Mouse (Mus musculus) NIH3T3 (cell line): ENCODE results near the gene Gm26938.

Source experiments
- DNase-seq: peaks from one replicate; pipeline ENCODE4 v3.0.0-alpha.2; 2012; ENCODE audit warnings: low read depth

Gm26938 gene

GRCm38 (mm10) chr5:139815964-139816363 is 10.2 kb downstream of the Gm26938 start:
- DNase-seq, result no peak

- DNase-seq, result no peak
These were observed 12.2 kb downstream of the Gm26938 start for GRCm38 (mm10) chr5:139813963-139814381.

- no peak for DNase-seq
These were observed 13.1 kb downstream of the Gm26938 start for GRCm38 (mm10) chr5:139813126-139813490.

GRCm38 (mm10) chr5:139812398-139813125 is 13.6 kb downstream of the Gm26938 start:
- no peak for DNase-seq

- no peak for DNase-seq
These were observed 14.4 kb downstream of the Gm26938 start for GRCm38 (mm10) chr5:139811677-139812397.

GRCm38 (mm10) chr5:139809397-139809796 is 16.8 kb downstream of the Gm26938 start:
- DNase-seq, result no peak

GRCm38 (mm10) chr5:139805924-139806323 is 20.3 kb downstream of the Gm26938 start:
- no peak for DNase-seq

- DNase-seq, result no peak
These were observed 21.6 kb downstream of the Gm26938 start for GRCm38 (mm10) chr5:139804573-139805111.

GRCm38 (mm10) chr5:139804107-139804551 is 22.1 kb downstream of the Gm26938 start:
- DNase-seq, result no peak

GRCm38 (mm10) chr5:139803601-139804102 is 22.6 kb downstream of the Gm26938 start:
- peak; percentile 32 for DNase-seq

GRCm38 (mm10) chr5:139803165-139803564 is 23.0 kb downstream of the Gm26938 start:
- no peak for DNase-seq

GRCm38 (mm10) chr5:139801880-139802279 is 24.3 kb downstream of the Gm26938 start:
- DNase-seq, result no peak

- DNase-seq, result no peak
These were observed 25.0 kb downstream of the Gm26938 start for GRCm38 (mm10) chr5:139801231-139801630.

- no peak for DNase-seq
These were observed 26.2 kb downstream of the Gm26938 start for GRCm38 (mm10) chr5:139799801-139800590.

- DNase-seq, result no peak
These were observed 27.2 kb downstream of the Gm26938 start for GRCm38 (mm10) chr5:139799041-139799440.

GRCm38 (mm10) chr5:139798168-139798900 is 27.9 kb downstream of the Gm26938 start:
- no peak for DNase-seq

- DNase-seq, result peak; percentile 94
These were observed 28.6 kb downstream of the Gm26938 start for GRCm38 (mm10) chr5:139797473-139798167.

- peak; percentile 96 for DNase-seq
These were observed 29.3 kb downstream of the Gm26938 start for GRCm38 (mm10) chr5:139796900-139797299.

GRCm38 (mm10) chr5:139796001-139796620 is 30.1 kb downstream of the Gm26938 start:
- no peak for DNase-seq

GRCm38 (mm10) chr5:139794938-139795337 is 31.3 kb downstream of the Gm26938 start:
- peak; percentile 34 for DNase-seq
